7 mouse cellular contexts compared by ENCODE assay signal in the genomic region with DNA sequence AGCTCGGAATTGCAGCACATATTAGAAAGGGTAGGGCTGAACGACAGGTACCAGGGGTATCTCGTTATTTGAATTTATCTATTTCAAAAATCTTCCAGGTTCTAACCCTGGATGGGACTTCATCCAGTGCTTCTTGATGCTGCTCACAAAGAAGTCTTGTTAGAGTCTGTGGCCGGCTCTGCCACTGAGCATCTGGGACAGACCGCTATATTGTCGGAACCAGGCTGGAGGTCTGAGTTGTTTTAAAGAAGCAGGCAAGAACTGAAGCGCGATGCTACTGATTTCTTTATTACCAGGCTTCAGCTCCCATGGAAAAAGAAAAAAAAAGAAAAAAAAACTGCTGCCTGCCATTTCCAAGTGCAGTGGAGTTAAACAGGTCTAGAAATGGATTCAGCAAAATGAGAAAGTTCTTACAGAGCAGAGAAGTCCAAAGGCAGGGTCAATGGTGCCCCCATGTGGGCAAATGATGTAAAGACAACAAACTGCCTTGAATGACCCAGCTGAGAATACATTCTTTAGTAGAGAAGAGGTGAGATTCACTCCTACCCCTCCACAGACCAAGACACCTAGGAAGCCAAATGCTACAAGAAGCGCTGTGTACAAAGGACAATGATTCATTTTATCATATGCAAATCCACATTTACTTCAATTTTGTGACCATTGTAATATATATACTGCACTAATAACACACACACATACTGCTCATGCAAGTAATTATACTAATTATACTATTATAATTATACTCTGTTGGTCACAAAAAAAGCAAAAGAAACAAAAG.
A peak's percentile ranks its signal among the peaks of the same experiment; 100 is the strongest.
DNase-seq lines count a peak whose midpoint lies in the region; ATAC-seq and TF ChIP-seq lines count a peak whose summit lies in the region.

No protein-coding gene starts in this region.

- peak; percentile 47; the same call in 1 of the 2 replicates for ATAC-seq in megakaryocyte, adult 5-6 weeks (ENCODE audit: poor library complexity, severe bottlenecking)

- H3K4me3 ChIP-seq in layer of hippocampus, adult 2 months, result no peak overlapping the region; the same call in 1 of the 2 replicates

- no peaks in the 10 kb centered on the region for H3K36me3 ChIP-seq in splenic B cell, adult 2 months (ENCODE audit: control insufficient read depth, insufficient read depth, low read length, poor library complexity, severe bottlenecking)

- H3K27me3 ChIP-seq in splenic B cell, adult 2 months (ENCODE audit: control insufficient read depth, insufficient read depth, low read length, poor library complexity, severe bottlenecking), result no peaks in the 10 kb centered on the region

- peak; percentile 90 for TF ChIP-seq CTCF in layer of hippocampus, adult 2 months (conservative IDR thresholded peaks at IDR 0.05)

- peak; percentile 13 to 17 for DNase-seq in urinary bladder, postnatal 36 days (ENCODE audit: low spot score in 2 of 2)
- no peak for DNase-seq in urinary bladder, postnatal 10 days (ENCODE audit: low spot score)
- peak; percentile 20 for DNase-seq in cerebellum, adult 11-12 months
- peak; percentile 62 for DNase-seq in forelimb bud, embryonic 11.5 days (ENCODE audit: low read depth, low spot score)
- DNase-seq in layer of hippocampus, adult 2 months (ENCODE audit: low spot score in 2 of 2), result peak; percentile 72 to 83
- peak; percentile 5 for DNase-seq in splenic B cell, adult 2 months (ENCODE audit: low read depth, low spot score)

- H3K27ac ChIP-seq in layer of hippocampus, adult 2 months, result peak overlapping the region; percentile 93
